Mouse (Mus musculus) heart, adult 9 months (tissue): ENCODE measurements around the gene Ifi35.
"Not testable (repeated sequence)": the region's sequence is repeated elsewhere in the genome, so short reads cannot be mapped to it uniquely, and the experiment has no call there.

Experiments
- DNase-seq, 2 experiments: peaks; one replicate each; pipeline ENCODE4 v3.0.0; 2022; ENCODE audit warnings: low spot score in 2 of 2

Ifi35 gene

DNA sequence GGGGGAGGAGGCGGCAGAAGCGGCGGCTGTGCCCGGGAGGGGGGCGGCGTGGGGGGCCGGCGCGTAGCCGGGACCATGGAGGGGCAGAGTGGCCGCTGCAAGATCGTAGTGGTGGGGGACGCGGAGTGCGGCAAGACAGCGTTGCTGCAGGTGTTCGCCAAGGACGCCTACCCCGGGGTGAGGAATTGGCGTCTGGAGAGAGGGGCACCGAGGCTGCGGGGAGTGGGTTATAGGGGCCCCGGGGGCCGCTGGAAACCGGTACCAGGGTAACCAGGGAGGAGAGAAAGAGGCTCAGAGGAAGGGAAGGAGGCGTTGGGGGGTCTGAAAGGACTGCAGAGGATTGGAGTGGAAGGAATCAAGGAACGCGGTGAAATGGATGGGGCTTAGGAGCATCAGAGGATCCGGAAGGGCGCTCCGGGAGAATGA lies 20.1 kb downstream of the Ifi35 start:
- DNase-seq = peak in 1 of 2 experiments; percentile 40

DNA sequence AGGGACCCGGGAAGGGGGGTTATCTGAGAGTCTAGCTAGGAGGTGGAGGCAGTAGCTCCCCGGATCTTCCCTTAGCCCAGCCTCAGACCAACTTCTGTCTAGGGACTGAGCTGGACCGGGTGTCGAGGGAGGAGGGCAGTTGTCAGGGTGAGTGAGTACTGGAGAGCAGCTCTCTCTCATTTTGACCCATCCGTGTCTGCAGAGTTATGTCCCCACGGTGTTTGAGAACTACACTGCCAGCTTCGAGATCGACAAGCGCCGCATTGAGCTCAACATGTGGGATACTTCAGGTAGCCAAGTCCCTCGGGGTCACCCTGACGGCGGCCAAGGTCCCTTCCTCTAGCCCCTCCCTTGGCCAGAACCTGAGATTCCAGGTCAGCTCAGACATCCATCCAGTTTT lies 20.5 kb downstream of the Ifi35 start:
- no peak for DNase-seq

DNA sequence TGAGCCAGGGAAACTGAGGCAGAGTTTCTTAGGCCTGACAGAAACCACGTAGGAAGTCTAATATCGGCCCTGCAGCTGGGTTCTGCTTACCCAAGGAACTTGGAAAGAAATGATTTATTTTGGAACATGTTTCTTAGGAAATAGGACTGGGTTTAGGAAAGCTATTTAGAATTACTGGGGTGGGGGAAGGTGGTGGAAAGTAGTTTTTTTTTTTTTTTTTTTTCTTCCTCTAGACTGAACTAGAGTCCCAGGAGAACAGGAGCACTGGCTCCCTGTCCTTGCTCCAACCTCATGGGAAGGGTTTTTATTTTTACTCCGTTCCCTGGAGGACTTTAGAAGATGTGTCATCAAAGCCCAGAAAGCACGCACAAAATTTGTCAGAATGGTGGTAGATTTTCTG lies 20.9 kb downstream of the Ifi35 start:
- no peak for DNase-seq

DNA sequence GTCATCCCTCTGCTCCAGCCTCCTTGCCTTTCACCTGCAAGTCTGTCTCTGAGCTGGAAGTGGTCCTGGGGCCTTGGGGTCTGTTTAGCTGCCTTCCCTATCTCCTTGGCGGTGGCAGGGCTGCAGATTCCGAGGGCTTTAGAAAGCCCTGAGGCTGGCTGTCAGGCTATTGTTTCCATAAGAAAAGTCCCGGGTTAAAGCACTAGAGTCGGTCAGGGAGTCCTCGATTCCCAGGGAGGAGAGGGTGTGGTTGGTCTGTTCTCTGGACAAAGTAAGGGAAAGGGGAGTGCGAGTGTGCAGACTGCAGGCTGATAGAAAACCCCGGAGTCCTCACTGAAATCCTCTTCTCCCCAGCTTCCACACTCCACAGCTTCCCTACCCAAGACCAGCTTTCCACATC lies 22.0 kb downstream of the Ifi35 start:
- DNase-seq = no peak

DNA sequence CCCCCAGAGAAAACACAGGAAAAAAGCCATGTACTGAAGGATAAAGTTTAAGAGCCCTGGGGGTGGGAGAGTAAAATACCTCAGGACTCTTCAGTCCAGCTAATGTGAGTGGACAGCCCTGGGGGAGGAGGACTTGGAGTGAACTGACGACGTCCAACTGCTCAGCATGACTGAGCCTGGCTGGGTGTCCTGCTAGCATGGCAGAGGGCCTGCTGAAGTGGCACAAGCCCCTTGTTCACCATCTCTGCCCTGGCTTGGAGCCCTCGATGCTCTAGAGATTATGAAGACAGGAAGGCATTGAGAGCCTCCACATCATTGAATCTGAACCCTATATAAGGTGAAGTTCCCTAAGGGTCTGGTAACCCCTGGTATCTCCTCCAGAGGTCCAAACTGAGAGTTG lies 23.7 kb downstream of the Ifi35 start:
- DNase-seq = no peak

DNA sequence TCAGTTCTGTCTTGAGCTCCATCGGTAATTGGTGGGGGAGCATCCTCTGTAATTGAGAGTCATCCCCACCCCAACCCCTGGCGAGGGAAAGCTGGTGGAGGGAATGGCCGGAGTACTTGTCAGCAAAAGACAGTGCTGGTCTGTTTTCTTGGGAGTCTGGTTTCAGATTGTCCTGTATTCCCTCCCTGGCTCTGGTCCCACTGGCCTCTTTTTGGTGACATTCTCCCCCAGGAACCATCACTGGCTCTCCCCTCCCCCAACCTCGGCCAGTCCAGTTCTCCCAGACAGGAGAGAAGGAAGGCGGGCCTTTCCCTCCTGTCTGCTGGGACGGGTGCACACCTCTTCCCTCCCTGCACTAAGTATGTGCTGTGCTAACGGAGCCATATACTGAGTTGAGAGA lies 24.1 kb downstream of the Ifi35 start:
- DNase-seq = no peak

DNA sequence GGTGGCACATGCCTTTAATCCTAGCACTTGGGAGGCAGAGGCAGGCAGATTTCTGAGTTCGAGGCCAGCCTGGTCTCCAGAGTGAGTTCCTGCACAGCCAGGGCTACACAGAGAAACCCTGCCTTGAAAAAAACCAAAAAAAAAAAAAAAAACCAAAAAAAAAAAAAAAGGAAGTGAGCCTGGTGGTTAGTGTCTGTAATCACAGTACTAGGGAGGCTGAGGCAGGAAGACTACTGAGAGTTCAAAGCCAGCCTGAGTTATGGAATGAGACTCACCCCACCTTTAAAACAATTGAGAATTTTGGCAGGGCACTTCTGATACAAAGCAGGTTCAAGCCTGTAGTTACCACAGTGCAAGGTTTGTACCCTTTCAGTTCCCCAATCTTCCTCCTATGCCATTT lies 25.5 kb downstream of the Ifi35 start:
- not testable (repeated sequence) for DNase-seq

DNA sequence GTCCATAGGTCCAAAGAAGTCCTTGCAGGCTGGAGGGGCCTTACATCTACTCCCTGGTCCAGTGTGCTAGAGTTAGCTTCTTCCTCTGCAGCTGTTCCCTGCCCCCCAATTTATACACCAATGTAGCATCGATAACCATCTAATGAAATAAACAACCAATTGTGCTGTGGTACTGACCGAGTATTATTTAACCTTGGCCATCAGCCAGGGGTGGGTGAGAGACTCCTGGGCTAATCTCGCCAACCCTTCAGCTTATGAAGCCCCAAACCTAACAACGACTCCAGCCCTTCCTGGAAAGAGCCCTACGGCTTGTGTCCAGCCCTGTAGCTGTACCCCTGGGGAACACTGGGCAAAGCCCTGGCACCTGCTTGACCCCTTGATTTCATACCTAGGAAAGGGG lies 26.1 kb downstream of the Ifi35 start:
- no peak for DNase-seq

DNA sequence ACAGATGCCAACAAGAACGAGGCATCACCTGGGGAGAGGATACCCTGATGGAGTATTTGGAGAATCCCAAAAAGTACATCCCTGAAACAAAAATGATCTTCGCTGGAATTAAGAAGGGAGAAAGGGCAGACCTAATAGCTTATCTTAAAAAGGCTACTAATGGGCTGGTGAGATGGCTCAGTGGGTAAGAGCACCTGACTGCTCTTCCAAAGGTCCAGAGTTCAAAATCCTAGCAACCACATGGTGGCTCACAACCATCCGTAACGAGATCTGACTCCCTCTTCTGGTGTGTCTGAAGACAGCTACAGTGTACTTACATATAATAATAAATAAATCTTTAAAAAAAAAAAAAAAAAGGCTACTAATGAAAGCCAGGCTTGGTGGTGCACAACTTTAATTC lies 28.2 kb downstream of the Ifi35 start:
- DNase-seq = not testable (repeated sequence)

DNA sequence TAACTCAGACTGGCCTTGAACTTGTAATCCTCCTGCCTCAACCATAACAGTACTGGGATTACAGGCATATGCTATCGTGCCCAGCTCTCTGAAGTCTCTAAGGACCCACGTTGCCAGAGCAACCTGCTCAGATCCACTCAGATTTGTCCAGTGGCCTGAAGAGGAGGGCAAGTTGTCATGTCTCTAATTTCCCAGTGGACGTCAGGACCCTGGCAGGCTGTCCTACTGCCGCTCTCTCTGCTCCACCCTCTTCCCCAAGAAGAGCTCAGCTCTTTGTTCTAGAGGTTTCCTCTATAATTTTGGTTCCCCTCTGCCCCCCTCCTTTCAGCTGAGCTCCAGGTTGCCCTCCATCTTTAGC lies 29.0 kb downstream of the Ifi35 start:
- no peak for DNase-seq

DNA sequence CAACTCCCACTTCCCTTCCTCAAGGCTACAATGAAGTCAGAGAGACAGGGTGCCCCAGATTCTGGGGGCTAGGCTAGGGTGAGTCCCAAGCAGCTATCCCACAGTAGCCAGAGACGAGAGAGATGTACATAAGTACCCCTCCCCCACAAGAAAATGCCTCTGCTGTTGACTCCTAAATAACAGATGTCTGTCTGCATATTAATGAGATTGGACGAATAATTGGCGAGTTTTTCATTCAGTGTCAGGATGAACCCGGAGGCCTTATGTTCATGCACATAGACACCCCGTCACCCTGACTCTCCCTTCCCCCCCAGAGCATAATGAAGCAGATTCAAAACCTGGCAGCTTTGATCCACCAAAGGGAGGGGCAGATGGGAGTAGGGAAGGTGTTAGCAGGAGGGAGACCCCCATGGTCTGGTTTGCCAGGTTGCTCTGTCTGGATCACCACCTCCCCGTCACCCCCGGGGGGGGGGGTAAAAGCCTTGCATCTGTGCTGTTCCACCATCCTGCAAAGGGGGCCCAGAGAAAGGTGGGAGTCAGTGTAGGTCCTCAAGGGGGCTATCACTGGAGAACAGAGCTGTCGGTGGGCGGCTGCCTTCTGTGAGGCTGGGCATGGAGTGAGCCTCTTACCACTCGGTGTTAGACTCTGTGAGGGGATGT lies 29.5 kb downstream of the Ifi35 start:
- no peak for DNase-seq

DNA sequence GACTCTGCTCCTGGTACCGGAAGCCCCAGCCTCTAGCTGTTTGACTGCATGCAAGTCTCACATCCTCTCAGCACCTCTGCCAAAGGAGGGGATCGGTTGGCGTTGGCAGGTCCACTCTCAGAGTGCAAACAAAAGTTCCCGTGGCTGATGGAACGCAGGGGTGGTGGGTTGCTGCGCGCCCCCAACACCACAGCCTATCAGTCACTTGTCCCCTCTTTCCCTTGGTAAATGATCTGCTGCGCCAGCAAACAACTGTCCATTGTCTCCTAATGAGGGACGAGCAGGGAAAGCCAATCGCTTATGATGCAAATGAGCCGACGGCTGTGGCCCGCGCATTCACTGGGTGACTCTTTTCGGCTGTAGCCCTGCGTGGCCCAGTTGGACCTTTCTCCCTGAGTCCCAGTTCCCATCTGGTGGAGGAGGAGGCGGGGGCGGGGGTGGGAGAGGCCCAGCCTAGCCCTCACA lies 31.0 kb downstream of the Ifi35 start:
- no peak for DNase-seq

DNA sequence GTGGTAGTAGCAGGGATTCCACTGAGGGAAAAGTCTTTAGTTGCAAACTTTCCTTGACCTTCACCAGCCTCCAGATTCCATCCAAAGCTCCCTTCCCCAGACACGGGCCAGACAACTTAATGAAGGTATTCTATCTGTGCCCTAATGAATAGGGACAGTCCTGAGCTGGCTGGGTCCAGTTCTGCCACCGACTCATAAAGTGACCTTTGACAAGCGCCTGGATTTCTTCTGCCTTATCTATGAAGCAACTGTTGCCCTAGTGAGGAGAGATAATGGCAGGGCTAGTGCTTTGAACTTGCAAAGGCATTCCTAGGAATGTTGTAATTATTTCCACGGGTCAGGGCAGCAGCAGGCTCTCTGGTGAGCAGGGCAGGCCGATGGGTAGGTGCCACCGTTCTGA lies 32.7 kb downstream of the Ifi35 start:
- DNase-seq = no peak

DNA sequence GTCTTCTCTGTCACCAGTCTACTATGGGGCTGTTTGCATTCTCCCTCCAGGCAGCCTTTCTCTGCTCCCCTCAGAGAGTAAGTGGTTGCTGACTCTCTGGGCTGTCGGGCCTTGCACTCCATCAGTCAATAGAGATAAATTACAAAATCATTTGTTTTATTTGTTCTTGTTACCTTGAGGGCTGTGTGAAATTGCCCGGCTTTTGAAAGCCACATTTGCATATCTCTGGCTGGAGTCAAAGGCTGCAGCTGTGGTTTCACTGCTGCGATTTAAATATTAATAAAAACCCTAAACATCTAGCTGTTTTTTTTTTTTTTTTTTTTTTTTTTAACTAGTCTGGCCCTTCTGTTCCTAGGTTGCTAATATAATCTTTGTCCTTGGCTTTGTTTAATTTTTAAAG lies 35.6 kb downstream of the Ifi35 start:
- DNase-seq = no peak

DNA sequence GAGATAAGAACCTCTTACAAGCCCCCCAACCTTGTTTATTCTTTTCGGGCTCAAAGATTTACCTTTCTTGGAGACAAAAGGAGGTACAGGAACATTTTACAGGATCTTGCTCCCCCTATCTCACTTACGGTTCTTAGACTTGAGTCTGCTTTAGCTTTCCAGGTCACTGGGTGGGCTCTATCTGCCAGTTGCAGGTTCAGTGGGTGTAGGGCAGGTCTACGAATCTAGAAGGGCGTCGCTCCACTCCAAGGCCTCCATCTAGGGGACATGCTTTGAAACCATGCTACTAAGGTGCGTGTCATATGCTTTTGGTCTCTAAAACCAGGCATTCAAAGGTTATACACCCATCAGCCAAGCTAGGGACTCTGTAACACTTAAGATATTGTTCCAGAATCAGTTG lies 36.0 kb downstream of the Ifi35 start:
- DNase-seq = no peak

DNA sequence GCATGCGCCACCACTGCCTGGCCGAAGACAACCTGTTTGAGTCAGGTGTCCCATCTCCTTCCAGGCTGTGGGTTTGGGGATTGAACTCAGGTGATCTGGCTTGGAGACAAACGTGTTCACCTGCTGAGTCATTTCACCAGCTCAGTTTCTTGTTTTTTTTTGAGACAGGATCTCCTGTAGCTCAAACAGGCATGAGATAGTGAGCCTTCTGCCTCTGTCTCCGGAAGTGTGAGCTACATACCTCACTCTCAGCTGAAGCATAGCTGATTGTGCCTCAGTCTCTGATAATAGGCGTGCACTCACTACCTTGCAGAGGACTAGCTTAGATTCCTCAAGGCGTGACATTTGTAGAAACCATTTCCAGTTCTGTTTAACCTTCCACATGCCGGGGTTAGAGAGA lies 36.6 kb downstream of the Ifi35 start:
- DNase-seq = no peak

DNA sequence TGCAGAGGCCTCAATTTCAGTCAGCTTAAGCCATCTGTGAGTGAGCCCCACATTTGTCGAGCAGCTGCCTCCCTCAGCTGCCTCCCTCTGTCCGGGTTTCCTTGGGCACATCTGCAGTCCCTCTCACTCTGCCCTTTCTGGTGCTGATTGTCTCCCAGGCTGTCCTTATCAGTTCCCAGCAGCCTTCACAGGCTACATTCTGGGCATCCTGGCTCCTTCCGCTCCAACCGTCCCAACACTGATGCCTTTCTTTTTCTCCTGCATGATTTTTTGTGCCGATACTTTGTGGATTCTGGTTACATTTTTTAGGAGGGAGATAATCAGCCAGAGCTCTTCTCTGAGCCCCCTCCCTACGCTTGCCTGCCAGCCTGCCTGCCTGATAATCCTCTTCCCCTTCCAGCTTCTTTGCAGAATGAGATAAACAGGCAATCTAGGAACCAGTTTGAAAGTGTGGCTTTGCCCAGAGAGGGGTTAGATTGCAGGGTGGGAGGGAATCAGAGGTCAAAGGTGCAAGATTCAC lies 37.4 kb downstream of the Ifi35 start:
- DNase-seq = no peak

DNA sequence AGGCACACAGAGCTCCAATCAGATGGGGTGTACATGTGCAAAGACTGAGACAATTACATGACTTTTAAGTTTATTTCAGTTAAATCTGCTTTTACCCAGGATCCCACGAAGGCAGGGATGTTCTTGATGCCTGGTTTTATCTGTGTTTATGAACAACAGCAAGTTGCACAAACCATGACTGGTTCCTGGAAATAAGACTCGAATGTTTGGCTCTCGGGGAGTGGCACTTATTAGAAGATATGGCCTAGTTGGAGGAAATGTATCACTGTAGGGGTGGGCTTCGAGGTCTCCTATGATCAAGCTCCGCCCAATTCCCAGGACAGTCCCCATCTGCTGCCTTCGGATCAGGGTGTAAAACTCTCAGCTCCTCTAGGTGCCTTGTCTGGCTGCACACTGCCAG lies 37.9 kb downstream of the Ifi35 start:
- DNase-seq = no peak

DNA sequence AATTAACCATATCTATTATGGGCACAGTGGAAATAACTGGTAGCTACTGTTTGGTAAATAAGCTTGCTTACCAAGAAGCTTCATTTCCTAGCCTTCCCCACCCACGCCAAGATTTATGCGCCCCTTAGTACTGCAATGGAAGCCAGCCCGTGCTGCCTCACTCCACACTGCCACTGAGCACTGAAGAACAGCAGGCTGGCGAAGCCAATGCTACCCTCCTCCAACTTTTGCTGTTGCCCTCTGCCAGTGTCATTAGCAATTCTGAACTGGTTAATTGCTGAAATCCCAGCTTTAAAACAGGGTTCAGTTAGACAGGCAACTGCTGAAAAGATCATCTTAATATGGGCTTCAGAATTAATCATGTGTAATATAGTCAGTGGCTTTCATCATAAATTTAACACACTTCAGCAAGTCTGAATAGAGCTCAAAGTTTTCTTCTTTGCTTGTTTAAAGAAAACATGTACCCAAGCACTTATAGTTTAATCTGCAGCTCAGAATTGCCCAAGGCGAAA lies 58.1 kb downstream of the Ifi35 start:
- DNase-seq = no peak

DNA sequence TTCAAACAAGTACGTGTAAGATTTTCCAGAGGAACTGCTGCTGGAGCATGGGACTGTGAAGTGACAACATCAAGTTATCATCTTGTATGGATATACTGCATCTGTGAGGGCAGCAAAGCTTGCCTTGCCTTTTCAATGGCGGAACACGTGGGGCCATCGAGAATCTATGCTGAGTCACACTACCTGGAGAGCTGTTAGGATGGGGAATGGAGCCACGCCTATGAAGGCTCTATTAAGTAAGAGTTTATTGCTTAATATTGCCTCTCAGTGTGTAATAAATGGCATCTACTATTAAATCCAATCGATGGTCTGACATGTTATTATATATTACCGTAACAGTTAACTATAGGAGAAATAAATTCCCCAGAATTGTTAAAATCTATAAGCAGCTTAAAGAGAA lies 58.9 kb downstream of the Ifi35 start:
- DNase-seq = no peak
